Mouse (Mus musculus) right cerebral cortex, adult 2 months (tissue): ENCODE results near the gene Rhbdf2.
A peak's percentile ranks its signal among the peaks of the same experiment; 100 is the strongest.

Experiments
- DNase-seq, 2 experiments: peaks; one replicate each; pipeline ENCODE4 v3.0.0; 2021 to 2022; ENCODE audit warnings: low spot score in 2 of 2

Gene Rhbdf2

DNA sequence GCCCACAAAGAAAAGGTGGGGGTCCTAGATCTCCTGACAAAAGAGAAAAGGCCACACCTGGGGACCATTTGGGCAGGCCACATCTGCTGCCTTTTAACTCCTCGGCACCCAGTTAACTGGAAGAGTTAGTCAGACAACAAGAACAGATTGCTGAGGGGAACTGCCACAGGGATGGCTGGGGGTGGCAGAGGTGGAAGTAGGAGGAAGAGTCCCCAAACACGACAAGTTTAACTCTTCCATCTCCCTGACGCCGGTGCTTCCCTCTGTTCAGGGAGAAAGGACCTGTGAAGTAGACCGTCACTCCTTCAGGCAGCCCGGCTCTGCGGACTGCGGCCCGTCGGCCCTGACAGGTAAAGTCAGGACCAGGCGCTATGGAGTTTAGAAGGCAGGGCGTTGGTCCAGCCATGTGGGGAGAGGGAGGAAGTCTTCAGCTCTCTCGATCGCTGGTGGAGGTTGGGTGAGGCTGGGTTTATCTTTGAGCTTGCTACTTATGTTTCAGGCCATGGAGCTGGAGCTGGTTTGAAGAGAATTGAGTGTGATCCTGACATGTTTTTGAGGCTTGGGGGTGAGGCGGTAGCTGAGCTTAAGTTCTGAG, 32.3 kb upstream of the Rhbdf2 start:
- no peak for DNase-seq

DNA sequence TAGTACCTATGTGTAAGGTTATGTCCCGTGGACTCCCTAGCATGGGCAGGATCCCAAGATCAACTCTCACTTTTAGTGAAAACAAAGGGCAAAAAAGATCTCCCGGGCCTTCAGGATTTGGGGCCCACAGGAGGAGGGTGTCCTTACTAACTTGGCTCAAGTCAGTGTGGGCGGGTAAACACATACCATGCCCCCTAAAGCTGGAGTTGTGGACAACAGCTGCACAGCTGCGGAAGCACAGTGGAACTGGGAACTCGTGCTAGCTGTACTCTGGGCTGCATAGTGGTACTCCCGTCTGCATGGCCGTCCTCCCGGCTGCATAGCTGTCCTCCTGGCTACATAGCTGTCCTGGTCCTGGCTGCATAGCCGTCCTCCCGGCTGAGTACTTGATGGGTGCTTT, 31.4 kb upstream of the Rhbdf2 start:
- DNase-seq = no peak

GRCm38 (mm10) chr11:116657311-116658223, 30.7 kb upstream of the Rhbdf2 start:
- peak; percentile 81 to 87 for DNase-seq

GRCm38 (mm10) chr11:116656348-116657191, 29.8 kb upstream of the Rhbdf2 start:
- no peak for DNase-seq

DNA sequence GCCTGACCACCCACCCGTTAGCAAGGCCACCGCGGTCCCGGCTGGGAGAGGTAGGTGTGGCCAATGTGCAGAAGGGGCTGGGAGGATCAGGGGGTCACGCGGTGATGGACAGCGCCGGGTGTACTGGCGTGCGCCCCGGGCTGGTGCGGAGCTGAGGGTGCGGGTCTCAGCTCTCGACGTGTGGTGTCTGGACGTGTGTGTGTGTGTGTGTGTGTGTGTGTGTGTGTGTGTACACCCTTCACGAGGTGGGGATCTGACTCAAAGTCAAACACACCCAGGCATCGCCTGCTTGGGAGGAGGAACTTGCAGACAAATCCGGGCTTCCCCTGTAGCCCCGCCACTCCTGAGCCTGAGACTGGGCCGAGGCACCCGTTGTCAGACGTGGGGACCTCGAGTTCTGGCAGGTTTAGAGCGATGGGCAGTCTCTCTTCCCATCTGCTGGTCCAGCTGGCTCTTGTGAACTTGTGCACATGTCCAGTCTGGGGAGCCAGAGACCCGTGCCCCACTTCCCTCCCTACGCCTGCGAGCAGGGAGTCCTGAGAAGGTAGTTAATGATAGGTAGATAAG, 27.5 kb upstream of the Rhbdf2 start, which contains the start of gene Cygb:
TSS of gene Cygb (minus strand) at position 59 of the 567 bp plus-strand sequence.
- DNase-seq = peak in 1 of 2 experiments; percentile 47

DNA sequence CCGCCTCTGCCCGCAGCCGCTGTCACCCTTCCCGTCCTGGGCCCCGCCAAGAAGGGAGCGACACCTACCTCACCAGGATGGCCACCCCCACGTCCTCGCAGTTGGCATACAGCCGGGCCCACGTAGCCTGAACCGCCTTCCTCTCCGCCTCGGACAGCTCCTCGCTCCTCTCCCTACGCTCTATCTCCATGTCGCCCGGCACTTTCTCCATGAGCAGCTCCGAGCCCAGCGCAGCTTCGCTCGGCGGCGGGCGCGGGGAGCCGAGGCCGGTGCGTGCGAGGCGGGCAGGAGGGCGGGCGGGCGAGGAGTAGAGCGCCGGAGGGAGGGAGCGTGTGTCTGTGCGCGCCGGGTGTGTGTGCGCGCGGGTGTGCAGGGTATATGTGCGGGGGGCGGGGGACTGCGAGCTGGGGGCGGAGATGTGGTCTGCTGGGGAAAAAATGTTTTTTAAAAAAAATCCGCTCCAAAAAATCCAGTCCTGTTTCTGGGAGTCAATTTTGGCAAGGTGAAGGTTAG, 26.9 kb upstream of the Rhbdf2 start:
- DNase-seq = peak in 1 of 2 experiments; percentile 65

GRCm38 (mm10) chr11:116653234-116653633, 26.4 kb upstream of the Rhbdf2 start, which contains the start of gene Prcd:
Gene Prcd (plus strand): TSS chr11:116653534.
- DNase-seq = no peak

- DNase-seq = no peak
These were observed 25.7 kb upstream of the Rhbdf2 start for GRCm38 (mm10) chr11:116652330-116653098.

DNA sequence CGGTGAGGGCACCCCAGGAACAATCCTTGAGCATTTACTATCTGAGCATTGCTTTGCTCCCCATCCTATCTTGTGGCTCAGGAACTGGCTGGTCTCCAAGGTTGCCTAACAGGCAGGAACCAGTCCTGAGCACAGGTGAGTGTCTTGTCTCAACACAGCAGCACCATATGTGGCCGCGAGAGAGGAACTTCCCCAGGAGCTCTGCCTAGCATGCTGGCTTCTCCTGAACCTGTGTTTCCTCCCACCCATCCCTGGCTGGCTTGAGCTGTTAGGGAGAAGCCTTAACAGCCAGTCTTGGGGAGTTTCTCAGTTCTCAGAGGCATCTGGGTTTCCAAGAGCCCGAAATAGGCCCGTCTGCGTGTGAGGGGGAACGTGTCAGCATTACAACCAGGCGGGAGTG, 24.5 kb upstream of the Rhbdf2 start:
- peak; percentile 52 to 69 for DNase-seq

DNA sequence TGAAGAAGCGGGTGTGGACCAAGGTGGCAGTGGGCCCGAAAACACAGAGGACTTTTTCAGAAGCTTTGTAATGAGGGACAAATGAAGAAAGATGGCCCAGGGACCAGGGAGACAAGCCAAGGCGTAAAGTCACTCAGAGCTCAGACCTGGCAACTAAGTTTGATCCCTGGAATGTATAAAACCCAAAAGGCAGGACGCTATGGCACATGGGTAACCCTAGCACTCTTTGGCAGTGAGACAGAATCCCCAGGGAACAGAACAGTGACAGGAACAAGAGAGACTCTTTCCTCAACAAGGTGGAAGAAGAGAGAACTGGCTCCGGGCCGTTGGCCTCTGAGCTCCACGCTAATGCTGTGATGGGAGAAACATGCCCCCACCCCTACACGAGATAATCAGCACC, 24.0 kb upstream of the Rhbdf2 start:
- no peak for DNase-seq

GRCm38 (mm10) chr11:116649711-116650337, 23.0 kb upstream of the Rhbdf2 start:
- DNase-seq = no peak

GRCm38 (mm10) chr11:116648976-116649375, 22.2 kb upstream of the Rhbdf2 start:
- no peak for DNase-seq

DNA sequence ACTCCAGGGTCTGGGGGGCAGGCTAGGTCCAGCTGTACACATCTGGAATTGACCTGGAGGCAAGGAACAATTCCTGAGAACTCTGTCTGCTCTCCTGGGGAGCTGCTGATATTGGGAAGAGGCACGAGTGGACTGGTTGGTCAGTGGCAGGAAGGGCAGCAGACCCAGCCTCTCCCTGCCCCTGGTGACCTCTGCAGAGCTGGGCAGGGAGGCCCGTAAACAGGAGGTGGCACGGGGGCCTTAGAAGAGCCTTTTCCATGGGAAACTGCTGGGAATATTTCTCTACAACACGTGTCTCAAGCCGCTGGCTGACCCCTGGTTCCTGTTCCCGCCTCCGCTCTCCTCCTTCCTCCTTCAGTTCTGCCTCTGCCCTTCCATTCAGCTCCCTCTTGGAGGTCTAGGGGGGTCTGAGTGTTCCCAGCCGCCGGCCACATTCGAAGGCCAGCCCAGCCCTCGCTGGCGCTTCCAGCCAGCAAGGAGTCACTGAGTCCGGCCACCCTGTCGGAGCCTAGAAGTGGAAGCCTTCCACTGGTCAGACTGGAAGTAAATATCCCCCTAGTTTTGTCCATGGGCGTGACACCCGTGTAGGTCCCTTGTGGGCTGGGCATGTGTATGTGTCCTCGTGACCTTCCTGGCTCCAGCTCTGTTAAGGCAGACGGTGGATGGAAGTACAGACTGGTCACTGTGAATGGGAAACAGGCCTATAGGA, 21.5 kb upstream of the Rhbdf2 start:
- DNase-seq = no peak

- DNase-seq = no peak
These were observed 20.6 kb upstream of the Rhbdf2 start for GRCm38 (mm10) chr11:116647340-116647991.

GRCm38 (mm10) chr11:116646771-116647170, 20.0 kb upstream of the Rhbdf2 start:
- DNase-seq = no peak

- DNase-seq = no peak
These were observed 19.3 kb upstream of the Rhbdf2 start for GRCm38 (mm10) chr11:116646136-116646535.

GRCm38 (mm10) chr11:116645446-116646110, 18.8 kb upstream of the Rhbdf2 start:
- DNase-seq = no peak
